Mouse (Mus musculus) pancreas, adult 10 weeks (tissue): ENCODE results near the gene Smcr8. TPM values are rescaled to one million over a fixed set of nuclear protein-coding genes. Genes with fewer than 3 reads are reported as not detected.

Experiments used
- polyA plus RNA-seq: library from polyadenylated mRNA; stranded (reverse); fragments of 350-450 nt; fragmentation: Illumina TruSeq; extraction: RNeasy Lipid Tissue Mini Kit (QIAGEN cat#74804); gene quantifications from one replicate; pipeline ENCODE4 v1.2.3, GENCODE M21; 2015; ENCODE audit warnings: low read depth, low replicate concordance; ENCODE audit not compliant: insufficient read depth

The Smcr8 gene
- polyA plus RNA-seq: 3.7 TPM

GRCm38 (mm10) chr11:60776829-60777740, at the start of gene Smcr8, which contains the start of gene Top3a:
Smcr8 (plus strand) TSS chr11:60777524.
Top3a (minus strand) TSS chr11:60777365.

GRCm38 (mm10) chr11:60728260-60728761, 49.0 kb upstream of the Smcr8 start, which contains the start of gene Mief2:
Mief2 (plus strand) TSS chr11:60728398.

GRCm38 (mm10) chr11:60811618-60812017, 34.3 kb downstream of the Smcr8 start, which contains the start of gene Shmt1:
Shmt1 (minus strand) TSS chr11:60811718.

GRCm38 (mm10) chr11:60830433-60831052, 53.2 kb downstream of the Smcr8 start, which contains the start of gene Dhrs7b:
Dhrs7b (plus strand) TSS chr11:60830631.

Other genes starting within 250 kb of the Smcr8 start
- gene Alkbh5, start 241.1 kb upstream of the Smcr8 start, polyA plus RNA-seq: 9.5 TPM
- gene Llgl1, start 77.8 kb upstream of the Smcr8 start, polyA plus RNA-seq: 5.1 TPM
- 22.9 TPM for gene Flii, start 50.3 kb upstream of the Smcr8 start, polyA plus RNA-seq
- 5.6 TPM for gene Mief2, start 49.1 kb upstream of the Smcr8 start, polyA plus RNA-seq
- gene Top3a, start 159 bp upstream of the Smcr8 start, polyA plus RNA-seq: 1.8 TPM
- 0.50 TPM for gene Shmt1, start 34.2 kb downstream of the Smcr8 start, polyA plus RNA-seq
- 4.9 TPM for gene Dhrs7b, start 53.1 kb downstream of the Smcr8 start, polyA plus RNA-seq
- 9.3 TPM for gene Tmem11, start 101.7 kb downstream of the Smcr8 start, polyA plus RNA-seq
- gene Natd1, start 137.2 kb downstream of the Smcr8 start, polyA plus RNA-seq: 2.3 TPM
- 9.0 TPM for gene Map2k3, start 154.5 kb downstream of the Smcr8 start, polyA plus RNA-seq
- 0.46 TPM for gene Kcnj12, start 245.0 kb downstream of the Smcr8 start, polyA plus RNA-seq